Mouse (Mus musculus) kidney, adult 2 months (tissue): ENCODE measurements around the gene Rpusd4.

Experiments used
- CTCF ChIP-seq: fragments of 200-500 bp; conservative IDR thresholded peaks from 2 replicates; pipeline ENCODE4 v1.5.1; 2011; ENCODE audit warnings: low read depth, mild to moderate bottlenecking, control low read depth, low read length, moderate library complexity, mixed read lengths; ENCODE audit not compliant: insufficient read depth, insufficient read length
- POLR2A ChIP-seq: fragments of 200-500 bp; IDR thresholded peaks from one replicate; pipeline ENCODE4 v1.6.1; 2011; ENCODE audit warnings: low read depth, low read length, control low read depth

DNA sequence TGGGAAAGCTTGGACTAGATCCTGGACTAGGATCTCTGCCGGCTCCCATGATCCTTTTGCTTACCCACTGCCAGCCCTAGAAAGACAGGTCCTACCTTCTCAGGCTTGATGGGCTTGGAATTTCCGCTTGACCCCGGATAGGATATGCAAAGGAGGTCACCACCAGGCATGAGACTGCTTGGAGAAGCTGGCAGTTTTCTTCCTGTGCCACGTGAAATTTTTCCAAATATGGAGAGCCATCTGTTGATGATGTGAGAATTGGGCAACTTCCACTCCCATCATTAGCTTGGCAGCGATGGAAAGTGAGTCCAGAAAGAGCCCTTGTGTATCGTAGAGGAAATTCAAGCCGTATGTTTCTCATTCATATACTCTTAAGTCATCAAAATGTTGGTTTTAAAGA, 39.8 kb downstream of the Rpusd4 start:
- TF ChIP-seq CTCF (no peak), POLR2A (no peak)
